Mouse (Mus musculus) ES-Bruce4 (cell line): ENCODE data around the gene Dhdh.

Experiments
- CTCF ChIP-seq: IDR thresholded peaks from one replicate; pipeline ENCODE4 v1.8.1; 2011; ENCODE audit warnings: low read depth, low read length
- POLR2A ChIP-seq: IDR thresholded peaks from one replicate; pipeline ENCODE4 v1.8.1; 2011; ENCODE audit warnings: low read length; ENCODE audit not compliant: insufficient read depth

GRCm38 (mm10) chr7:45433835-45434202 is 54.8 kb downstream of the Dhdh start:
- no peak for TF ChIP-seq CTCF
- TF ChIP-seq POLR2A = no peak
